In genomic region chr9:46198936-46199335, GRCm38 (mm10) we compare ENCODE assay signal across 24 mouse cellular contexts. TPM values are rescaled to one million over a fixed set of nuclear protein-coding genes. Genes with fewer than 3 reads are reported as not detected.
DNase-seq lines count a peak whose midpoint lies in the region; ATAC-seq and TF ChIP-seq lines count a peak whose summit lies in the region.
"Had no signal": no experiment of that assay in that cellular context is flagged by ENCODE, and none has a peak within 500 bp of the region (broad histone marks: within the 10 kb centered on the region; RNA-seq: fewer than 3 reads in every experiment).

No protein-coding gene starts in this region.

- H3K4me1 ChIP-seq in heart, embryonic 12.5 days (replicated peaks) = peaks cover 64% of the 10 kb centered on the region
- peaks cover 35% of the 10 kb centered on the region for H3K4me1 ChIP-seq in heart, embryonic 16.5 days (ENCODE audit: control insufficient read depth, insufficient read depth, low read length)
- peaks cover 19% of the 10 kb centered on the region for H3K4me1 ChIP-seq in liver, postnatal 0 days (ENCODE audit: insufficient read depth)
- H3K4me1 ChIP-seq in liver, embryonic 12.5 days = peaks cover 38% of the 10 kb centered on the region
- H3K4me1 ChIP-seq: embryonic facial prominence, embryonic 13.5 days; forebrain, embryonic 12.5 days; hindbrain, embryonic 13.5 days; intestine, embryonic 15.5 days; kidney, embryonic 15.5 days had no signal

- H3K4me3 ChIP-seq in heart, embryonic 12.5 days = no peak overlapping the region
- H3K4me3 ChIP-seq in heart, embryonic 16.5 days (ENCODE audit: low read length) = no peak overlapping the region
- no peak overlapping the region for H3K4me3 ChIP-seq in liver, postnatal 0 days (ENCODE audit: low read depth, low read length)
- H3K4me3 ChIP-seq in liver, embryonic 12.5 days = no peak overlapping the region
- H3K4me3 ChIP-seq: embryonic facial prominence, embryonic 13.5 days; forebrain, embryonic 12.5 days; hindbrain, embryonic 13.5 days; intestine, embryonic 15.5 days; kidney, embryonic 15.5 days had no signal

- intact Hi-C loops in heart, postnatal 10 days (cut with DNase I) = no loop called here

- 69% methylated on average over 7 of the region's 7 CpGs for WGBS in heart, embryonic 12.5 days
- 44% methylated on average over 7 of the region's 7 CpGs for WGBS in heart, embryonic 16.5 days
- 75% methylated on average over 7 of the region's 7 CpGs for WGBS in liver, postnatal 0 days (ENCODE audit: insufficient replicate concordance)
- WGBS in liver, embryonic 12.5 days (ENCODE audit: insufficient replicate concordance) = 74% methylated on average over 7 of the region's 7 CpGs

- no peaks in the 10 kb centered on the region for H3K9me3 ChIP-seq in heart, embryonic 12.5 days (replicated peaks)
- no peaks in the 10 kb centered on the region for H3K9me3 ChIP-seq in heart, embryonic 16.5 days (replicated peaks; ENCODE audit: control insufficient read depth, low read length)
- H3K9me3 ChIP-seq in liver, postnatal 0 days (ENCODE audit: low read length) = no peaks in the 10 kb centered on the region
- no peaks in the 10 kb centered on the region for H3K9me3 ChIP-seq in liver, embryonic 12.5 days (replicated peaks)
- H3K9me3 ChIP-seq: embryonic facial prominence, embryonic 13.5 days; forebrain, embryonic 12.5 days; G1E; hindbrain, embryonic 13.5 days; intestine, embryonic 15.5 days; kidney, embryonic 15.5 days had no signal

- no peak for ATAC-seq in heart, embryonic 12.5 days (ENCODE audit: insufficient number of reproducible peaks, low FRiP score)
- ATAC-seq in heart, embryonic 16.5 days (replicated peaks; ENCODE audit: extremely low read depth, insufficient read depth, low FRiP score) = no peak
- ATAC-seq in liver, postnatal 0 days = no peak
- ATAC-seq in liver, embryonic 12.5 days = no peak
- ATAC-seq: forebrain, embryonic 16.5 days; intestine, embryonic 15.5 days had no signal

- TF ChIP-seq EP300 in liver, postnatal 0 days (IDR thresholded peaks at IDR 0.05; ENCODE audit: low read depth) = no peak

- no peak overlapping the region for H3K4me2 ChIP-seq in heart, embryonic 12.5 days
- no peak overlapping the region for H3K4me2 ChIP-seq in heart, embryonic 16.5 days (ENCODE audit: low read depth, low read length)
- H3K4me2 ChIP-seq in liver, postnatal 0 days (ENCODE audit: low read depth, low read length) = no peak overlapping the region
- H3K4me2 ChIP-seq in liver, embryonic 12.5 days = no peak overlapping the region
- H3K4me2 ChIP-seq: embryonic facial prominence, embryonic 13.5 days; forebrain, embryonic 12.5 days; hindbrain, embryonic 13.5 days; intestine, embryonic 15.5 days; kidney, embryonic 15.5 days had no signal

- DNase-seq in heart, postnatal 10 days = no peak
- DNase-seq in heart, postnatal 4 days = no peak
- DNase-seq in liver, postnatal 0 days = no peak
- no peak for DNase-seq in kidney, adult 11 months
- DNase-seq: cerebellum, adult 11 months; cerebellum, adult 9-11 months; cerebellum, postnatal 36 days; kidney, adult 2 months had no signal

- H3K36me3 ChIP-seq in heart, embryonic 12.5 days = peaks cover 48% of the 10 kb centered on the region
- H3K36me3 ChIP-seq in heart, embryonic 16.5 days (ENCODE audit: control insufficient read depth, insufficient read depth) = peaks cover 13% of the 10 kb centered on the region; the same call in 1 of the 2 replicates
- peaks cover 46% of the 10 kb centered on the region for H3K36me3 ChIP-seq in liver, postnatal 0 days (replicated peaks; ENCODE audit: insufficient read depth, low read length)
- H3K36me3 ChIP-seq in liver, embryonic 12.5 days = peaks cover 82% of the 10 kb centered on the region

- no peaks in the 10 kb centered on the region for H3K27me3 ChIP-seq in heart, embryonic 12.5 days (replicated peaks)
- H3K27me3 ChIP-seq in heart, embryonic 16.5 days (ENCODE audit: control insufficient read depth, insufficient read depth, low read length) = no peaks in the 10 kb centered on the region
- no peaks in the 10 kb centered on the region for H3K27me3 ChIP-seq in liver, postnatal 0 days (ENCODE audit: insufficient read depth, low read length)
- H3K27me3 ChIP-seq in liver, embryonic 12.5 days (replicated peaks) = no peaks in the 10 kb centered on the region
- H3K27me3 ChIP-seq: embryonic facial prominence, embryonic 13.5 days; forebrain, embryonic 12.5 days; hindbrain, embryonic 13.5 days; intestine, embryonic 15.5 days; kidney, embryonic 15.5 days had no signal

- no peak overlapping the region for H3K9ac ChIP-seq in heart, embryonic 12.5 days
- no peak overlapping the region for H3K9ac ChIP-seq in heart, embryonic 16.5 days (ENCODE audit: low read length)
- H3K9ac ChIP-seq in liver, postnatal 0 days (replicated peaks) = no peak overlapping the region
- H3K9ac ChIP-seq in liver, embryonic 12.5 days = no peak overlapping the region
- H3K9ac ChIP-seq: embryonic facial prominence, embryonic 13.5 days; forebrain, embryonic 12.5 days; hindbrain, embryonic 13.5 days; intestine, embryonic 15.5 days; kidney, embryonic 15.5 days had no signal

- peak overlapping the region; percentile 88; the same call in 1 of the 2 replicates for H3K27ac ChIP-seq in heart, embryonic 12.5 days (ENCODE audit: poor library complexity, severe bottlenecking)
- H3K27ac ChIP-seq in heart, embryonic 16.5 days (ENCODE audit: low read length) = peak overlapping the region; percentile 2
- peak overlapping the region; percentile 73 for H3K27ac ChIP-seq in liver, postnatal 0 days (ENCODE audit: low read depth)
- H3K27ac ChIP-seq in liver, embryonic 12.5 days = no peak overlapping the region
- H3K27ac ChIP-seq: embryonic facial prominence, embryonic 13.5 days; forebrain, embryonic 12.5 days; hindbrain, embryonic 13.5 days; hindbrain, postnatal 0 days; intestine, embryonic 15.5 days; kidney, embryonic 15.5 days had no signal

- no peak for TF ChIP-seq CTCF in liver, postnatal 0 days (IDR thresholded peaks at IDR 0.05; ENCODE audit: low read depth)

RNA-seq across cellular contexts. Expression of gene Apoa1, which starts 29.4 kb away (rescaled TPM):
- 8.2 and 24.9 TPM in 2 replicates for polyA plus RNA-seq in heart, embryonic 12.5 days (2016; fragmentation: Nextera tagmentation; extraction: Ambion mirVana)
- total RNA-seq in heart, postnatal 10 days (2021) = under 1 TPM; 0.26 to 0.50 TPM
- 5.8 and 20.1 TPM in 2 replicates for polyA plus RNA-seq in heart, embryonic 16.5 days (2015; fragmentation: Nextera tagmentation; extraction: Ambion mirVana)
- under 1 TPM; 0.45 to 0.61 TPM for total RNA-seq in heart, postnatal 4 days (2021)
- 27,203 and 27,647 TPM in 2 replicates for polyA plus RNA-seq in liver, postnatal 0 days (2015; fragmentation: Nextera tagmentation; extraction: Ambion mirVana)
- 1,440 and 1,454 TPM in 2 replicates for polyA plus RNA-seq in liver, embryonic 12.5 days (2016; fragmentation: Nextera tagmentation; extraction: Ambion mirVana)
- total RNA-seq: G1E; gastrocnemius, postnatal 14 days; hematopoietic stem cell, adult 5-6 weeks had no signal

RNA-seq across cellular contexts. Expression of gene Apoc3, which starts 36.5 kb away (rescaled TPM):
- not detected in 2 replicates for polyA plus RNA-seq in heart, embryonic 12.5 days (2016; fragmentation: Nextera tagmentation; extraction: Ambion mirVana)
- not detected for total RNA-seq in heart, postnatal 10 days (2021)
- polyA plus RNA-seq in heart, embryonic 16.5 days (2015; fragmentation: Nextera tagmentation; extraction: Ambion mirVana) = 0.89 TPM in 1 of 2 replicates, not detected in the other
- total RNA-seq in heart, postnatal 4 days (2021) = not detected
- polyA plus RNA-seq in liver, postnatal 0 days (2015; fragmentation: Nextera tagmentation; extraction: Ambion mirVana) = 453 and 541 TPM in 2 replicates
- polyA plus RNA-seq in liver, embryonic 12.5 days (2016; fragmentation: Nextera tagmentation; extraction: Ambion mirVana) = 2.1 and 2.4 TPM in 2 replicates
- total RNA-seq: gastrocnemius, postnatal 14 days; hematopoietic stem cell, adult 5-6 weeks; hindbrain, postnatal 0 days had no signal
- polyA plus RNA-seq: brain, embryonic 14.5 days; embryonic facial prominence, embryonic 13.5 days; forebrain, embryonic 12.5 days; forebrain, embryonic 16.5 days; G1E; hindbrain, embryonic 13.5 days; hindbrain, postnatal 0 days had no signal

RNA-seq across cellular contexts. Expression of gene Apoa4, which starts 41.6 kb away (rescaled TPM):
- polyA plus RNA-seq in heart, embryonic 12.5 days (2016; fragmentation: Nextera tagmentation; extraction: Ambion mirVana) = 0.74 and 1.3 TPM in 2 replicates
- total RNA-seq in heart, postnatal 10 days (2021) = not detected
- 1.3 TPM in 1 of 2 replicates, not detected in the other for polyA plus RNA-seq in heart, embryonic 16.5 days (2015; fragmentation: Nextera tagmentation; extraction: Ambion mirVana)
- not detected for total RNA-seq in heart, postnatal 4 days (2021)
- 256 and 423 TPM in 2 replicates for polyA plus RNA-seq in liver, postnatal 0 days (2015; fragmentation: Nextera tagmentation; extraction: Ambion mirVana)
- polyA plus RNA-seq in liver, embryonic 12.5 days (2016; fragmentation: Nextera tagmentation; extraction: Ambion mirVana) = not detected in 2 replicates
- total RNA-seq: G1E; gastrocnemius, adult 18-20 months; gastrocnemius, postnatal 14 days; hematopoietic stem cell, adult 5-6 weeks; hindbrain, postnatal 0 days had no signal
- polyA plus RNA-seq: embryonic facial prominence, embryonic 13.5 days; forebrain, embryonic 12.5 days; forebrain, embryonic 16.5 days; G1E; gonadal fat pad, adult 2 months; hindbrain, embryonic 13.5 days; hindbrain, postnatal 0 days; kidney, embryonic 15.5 days had no signal

Comparison
In these comparisons a context has a peak if more than half of its experiments do, and no peak if none do; other contexts are left out.
1. RNA of gene Apoc3, which starts 36.5 kb away (polyA plus RNA-seq): 453 to 541 TPM in liver, postnatal 0 days; 2.1 to 2.4 TPM in liver, embryonic 12.5 days, 0.89 TPM in heart, embryonic 16.5 days and not detected in heart, embryonic 12.5 days; every median in the first group is over 100 times any median in the second.
2. RNA of gene Apoa4, which starts 41.6 kb away (polyA plus RNA-seq): 256 to 423 TPM in liver, postnatal 0 days; 1.3 TPM in heart, embryonic 16.5 days, 0.74 to 1.3 TPM in heart, embryonic 12.5 days and not detected in liver, embryonic 12.5 days; every median in the first group is over 100 times any median in the second.
3. RNA of gene Apoa1, which starts 29.4 kb away (polyA plus RNA-seq): 27,203 to 27,647 TPM in liver, postnatal 0 days and 1,440 to 1,454 TPM in liver, embryonic 12.5 days; 8.2 to 24.9 TPM in heart, embryonic 12.5 days and 5.8 to 20.1 TPM in heart, embryonic 16.5 days; every median in the first group is over 10 times any median in the second.